Mouse (Mus musculus): Measurements from ENCODE around the gene Cdc5l. TPM values are rescaled to one million over a fixed set of nuclear protein-coding genes. Genes with fewer than 3 reads are reported as not detected.
"Not testable (repeated sequence)": the region's sequence is repeated elsewhere in the genome, so short reads cannot be mapped to it uniquely, and the experiment has no call there.

Cdc5l gene
- 130 and 148 TPM in 2 replicates for total RNA-seq (2017)

DNA sequence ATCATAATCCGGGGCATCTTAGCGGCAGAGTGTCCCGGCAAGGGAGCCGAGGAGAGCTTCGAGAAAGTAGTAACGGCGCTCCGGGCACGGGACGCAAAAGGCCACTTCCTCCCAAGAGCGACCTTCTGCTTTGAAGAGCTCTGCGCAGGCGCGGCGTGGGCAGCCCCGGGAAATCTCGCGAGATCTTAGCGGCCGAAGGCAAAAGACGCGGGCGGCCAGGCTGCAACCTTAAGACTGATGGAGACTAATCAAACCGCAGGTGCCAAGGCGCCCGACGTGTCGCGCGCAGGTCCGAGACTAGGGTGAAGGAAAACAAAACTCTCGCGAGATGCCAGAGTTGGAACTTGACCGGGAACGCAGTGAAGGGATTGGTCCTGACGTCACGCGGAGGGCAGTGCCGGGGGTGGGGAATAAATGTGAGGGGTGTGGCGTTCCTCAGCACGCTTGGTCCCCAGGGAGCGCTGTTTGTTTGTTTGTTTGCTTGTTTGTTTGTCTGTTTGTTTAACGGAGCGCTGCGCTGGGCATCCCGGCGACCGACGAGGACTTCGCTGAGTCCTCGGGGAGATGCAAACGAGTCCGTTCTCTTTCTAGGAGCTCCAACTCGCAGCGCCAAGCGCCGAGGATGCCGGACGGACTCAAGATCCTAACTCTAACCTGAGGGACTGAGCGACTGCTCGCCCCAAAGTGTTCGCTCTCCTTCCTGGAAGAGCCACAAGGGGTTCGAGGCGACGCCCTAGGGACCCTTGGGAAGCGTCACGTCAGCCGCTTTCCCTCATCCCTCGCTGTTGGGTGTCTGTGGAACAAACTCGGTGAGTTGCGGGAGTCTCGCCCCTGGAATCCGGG lies at the start of gene Cdc5l:
TSS of gene Cdc5l (minus strand) at position 319 of the 843 bp plus-strand sequence.
- ATAC-seq (replicated peaks in 1 of 2; ENCODE audit: insufficient read depth in 1 of 2, low FRiP score in 2 of 2, low TSS enrichment in 1 of 2, low read depth in 1 of 2, poor library complexity in 2 of 2, severe bottlenecking in 2 of 2) = peak; percentile 95 to 99

DNA sequence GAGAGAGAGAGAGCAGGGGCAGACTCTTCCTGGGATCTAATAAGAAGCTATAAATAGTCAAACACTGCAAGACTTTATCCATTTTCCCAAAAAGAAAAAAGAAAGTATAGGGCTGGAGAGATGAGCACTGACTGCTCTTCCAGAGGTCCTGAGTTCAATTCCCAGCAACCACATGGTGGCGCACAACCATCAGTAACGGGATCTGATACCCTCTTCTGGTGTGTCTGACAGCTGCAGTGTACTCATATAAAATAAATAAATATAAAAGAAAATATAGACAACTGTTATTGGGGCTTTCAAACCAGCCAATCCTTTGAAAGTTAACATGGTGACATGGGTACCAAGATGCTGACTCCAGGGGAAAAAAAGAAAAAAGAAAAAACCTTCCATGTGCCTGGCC lies 46.9 kb upstream of the Cdc5l start:
- ATAC-seq (replicated peaks in 1 of 2; ENCODE audit: insufficient read depth in 1 of 2, low FRiP score in 2 of 2, low TSS enrichment in 1 of 2, low read depth in 1 of 2, poor library complexity in 2 of 2, severe bottlenecking in 2 of 2) = no peak

GRCm38 (mm10) chr17:45478234-45478825 lies 44.8 kb upstream of the Cdc5l start:
- peak; percentile 50 to 75; a peak in 3 of 4 replicates for ATAC-seq (replicated peaks in 1 of 2; ENCODE audit: insufficient read depth in 1 of 2, low FRiP score in 2 of 2, low TSS enrichment in 1 of 2, low read depth in 1 of 2, poor library complexity in 2 of 2, severe bottlenecking in 2 of 2)

DNA sequence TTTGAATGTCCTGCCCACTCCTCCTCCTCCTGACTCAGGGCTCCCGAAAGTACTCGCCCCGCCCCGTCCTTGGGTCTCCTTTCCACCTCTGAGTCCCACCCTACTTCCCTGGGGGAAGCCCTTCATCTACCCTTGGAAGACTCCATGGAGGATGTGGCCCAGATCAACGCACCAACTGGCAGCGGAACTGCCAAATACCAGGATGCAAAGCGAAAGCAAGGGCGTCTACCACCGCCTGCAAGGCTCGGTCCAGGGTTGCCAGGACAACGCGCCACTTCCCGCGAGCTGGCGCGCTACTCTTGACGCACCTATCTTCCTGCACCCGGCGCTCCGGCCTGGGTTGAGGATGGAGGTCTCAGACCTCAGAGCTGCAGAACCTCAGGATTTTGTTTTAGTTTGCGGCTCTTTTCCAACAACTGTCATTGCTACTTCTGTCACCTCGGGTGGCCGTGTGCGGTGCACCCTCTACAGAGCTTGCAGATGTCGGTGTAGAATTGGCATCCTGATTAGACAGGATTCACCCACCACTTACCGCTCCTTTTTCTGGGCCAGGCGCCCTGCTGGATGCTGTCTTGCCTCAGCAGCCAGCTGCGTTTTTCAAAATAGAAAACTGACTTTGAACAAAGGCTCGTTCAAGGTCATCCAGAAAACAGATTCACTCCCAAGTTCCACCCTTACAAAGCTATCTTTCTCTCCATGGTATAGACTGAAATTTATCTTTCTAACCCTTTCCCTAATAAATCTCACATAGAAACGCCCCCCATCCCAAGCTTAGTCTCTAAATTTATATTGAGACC lies 41.3 kb upstream of the Cdc5l start, which contains the start of gene Spats1:
TSS of gene Spats1 (minus strand) at position 747 of the 797 bp plus-strand sequence.
- peak; percentile 77 to 82 for ATAC-seq (replicated peaks in 1 of 2; ENCODE audit: insufficient read depth in 1 of 2, low FRiP score in 2 of 2, low TSS enrichment in 1 of 2, low read depth in 1 of 2, poor library complexity in 2 of 2, severe bottlenecking in 2 of 2)

GRCm38 (mm10) chr17:45474146-45474545 lies 40.6 kb upstream of the Cdc5l start:
- no peak for ATAC-seq (replicated peaks in 1 of 2; ENCODE audit: insufficient read depth in 1 of 2, low FRiP score in 2 of 2, low TSS enrichment in 1 of 2, low read depth in 1 of 2, poor library complexity in 2 of 2, severe bottlenecking in 2 of 2)

GRCm38 (mm10) chr17:45473667-45474066 lies 40.1 kb upstream of the Cdc5l start:
- ATAC-seq (replicated peaks in 1 of 2; ENCODE audit: insufficient read depth in 1 of 2, low FRiP score in 2 of 2, low TSS enrichment in 1 of 2, low read depth in 1 of 2, poor library complexity in 2 of 2, severe bottlenecking in 2 of 2) = no peak

- ATAC-seq (replicated peaks in 1 of 2; ENCODE audit: insufficient read depth in 1 of 2, low FRiP score in 2 of 2, low TSS enrichment in 1 of 2, low read depth in 1 of 2, poor library complexity in 2 of 2, severe bottlenecking in 2 of 2) = no peak
These were observed 37.2 kb upstream of the Cdc5l start for GRCm38 (mm10) chr17:45470726-45471125.

- no peak for ATAC-seq (replicated peaks in 1 of 2; ENCODE audit: insufficient read depth in 1 of 2, low FRiP score in 2 of 2, low TSS enrichment in 1 of 2, low read depth in 1 of 2, poor library complexity in 2 of 2, severe bottlenecking in 2 of 2)
These were observed 34.8 kb upstream of the Cdc5l start for GRCm38 (mm10) chr17:45468302-45468701.

GRCm38 (mm10) chr17:45466701-45467100 lies 33.2 kb upstream of the Cdc5l start:
- no peak for ATAC-seq (replicated peaks in 1 of 2; ENCODE audit: insufficient read depth in 1 of 2, low FRiP score in 2 of 2, low TSS enrichment in 1 of 2, low read depth in 1 of 2, poor library complexity in 2 of 2, severe bottlenecking in 2 of 2)

DNA sequence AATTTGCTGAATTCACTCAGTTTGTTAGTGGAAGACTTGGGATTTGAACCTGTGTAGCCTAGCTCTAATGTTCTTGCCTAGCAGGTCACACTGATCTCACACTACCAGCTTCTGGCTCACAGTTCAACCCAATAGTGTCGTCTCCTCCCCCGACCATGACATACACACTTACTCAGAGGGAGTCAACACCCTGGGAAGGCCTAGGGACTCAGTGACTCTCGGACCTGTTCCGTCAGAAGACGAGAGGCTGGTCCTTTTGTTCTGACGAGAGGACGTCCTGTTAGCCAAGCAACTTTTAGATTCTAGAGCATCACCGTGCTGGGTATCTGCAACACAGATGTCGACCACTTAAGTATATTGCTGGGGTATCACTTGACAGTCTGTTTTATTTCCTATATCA lies 30.7 kb upstream of the Cdc5l start:
- no peak for ATAC-seq (replicated peaks in 1 of 2; ENCODE audit: insufficient read depth in 1 of 2, low FRiP score in 2 of 2, low TSS enrichment in 1 of 2, low read depth in 1 of 2, poor library complexity in 2 of 2, severe bottlenecking in 2 of 2)

- ATAC-seq (replicated peaks in 1 of 2; ENCODE audit: insufficient read depth in 1 of 2, low FRiP score in 2 of 2, low TSS enrichment in 1 of 2, low read depth in 1 of 2, poor library complexity in 2 of 2, severe bottlenecking in 2 of 2) = no peak
These were observed 29.0 kb upstream of the Cdc5l start for GRCm38 (mm10) chr17:45462506-45462905.

- ATAC-seq (replicated peaks in 1 of 2; ENCODE audit: insufficient read depth in 1 of 2, low FRiP score in 2 of 2, low TSS enrichment in 1 of 2, low read depth in 1 of 2, poor library complexity in 2 of 2, severe bottlenecking in 2 of 2) = no peak
These were observed 25.5 kb upstream of the Cdc5l start for GRCm38 (mm10) chr17:45459062-45459461.

DNA sequence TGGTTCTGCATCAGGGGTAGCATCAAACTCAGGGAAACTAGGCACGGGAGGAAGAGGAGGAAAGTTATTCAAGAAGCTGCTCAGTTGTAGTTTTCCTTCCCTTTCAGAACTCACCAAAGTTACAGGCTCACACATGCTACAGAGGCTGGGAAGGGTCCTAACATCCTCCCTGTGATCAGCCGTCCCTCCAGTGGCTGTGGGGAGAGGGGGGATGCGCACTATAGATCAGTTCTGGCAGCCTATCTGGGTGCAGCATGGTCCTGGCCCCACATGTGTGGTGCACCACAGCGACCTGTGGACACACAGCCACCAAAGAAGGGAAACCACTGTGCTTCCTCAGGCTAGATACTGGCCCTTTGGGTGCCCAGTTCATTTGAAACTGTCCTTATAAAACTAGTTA lies 25.0 kb upstream of the Cdc5l start:
- ATAC-seq (replicated peaks in 1 of 2; ENCODE audit: insufficient read depth in 1 of 2, low FRiP score in 2 of 2, low TSS enrichment in 1 of 2, low read depth in 1 of 2, poor library complexity in 2 of 2, severe bottlenecking in 2 of 2) = no peak

GRCm38 (mm10) chr17:45457487-45457886 lies 23.9 kb upstream of the Cdc5l start:
- no peak for ATAC-seq (replicated peaks in 1 of 2; ENCODE audit: insufficient read depth in 1 of 2, low FRiP score in 2 of 2, low TSS enrichment in 1 of 2, low read depth in 1 of 2, poor library complexity in 2 of 2, severe bottlenecking in 2 of 2)

GRCm38 (mm10) chr17:45456260-45457152 lies 23.0 kb upstream of the Cdc5l start:
- ATAC-seq (replicated peaks in 1 of 2; ENCODE audit: insufficient read depth in 1 of 2, low FRiP score in 2 of 2, low TSS enrichment in 1 of 2, low read depth in 1 of 2, poor library complexity in 2 of 2, severe bottlenecking in 2 of 2) = no peak

DNA sequence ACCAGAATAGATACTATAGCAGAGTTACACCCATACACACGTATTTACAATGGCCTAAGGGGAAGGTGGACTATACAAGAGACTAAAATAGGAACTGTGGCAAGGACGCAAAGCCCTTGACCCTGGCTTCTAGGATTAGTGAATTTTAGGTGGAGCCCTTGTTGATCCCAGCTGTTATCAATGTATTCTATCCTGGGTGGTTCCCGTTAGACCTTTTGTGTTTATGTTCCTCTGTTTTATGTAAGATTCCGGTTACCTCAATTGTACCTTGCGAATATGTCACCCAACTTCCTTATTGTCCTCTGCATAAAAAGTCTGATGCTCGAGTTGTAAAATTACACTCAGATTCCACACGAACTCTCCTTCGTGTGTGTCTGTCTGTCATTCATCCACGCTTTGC lies 22.2 kb upstream of the Cdc5l start:
- not testable (repeated sequence) for ATAC-seq (replicated peaks in 1 of 2; ENCODE audit: insufficient read depth in 1 of 2, low FRiP score in 2 of 2, low TSS enrichment in 1 of 2, low read depth in 1 of 2, poor library complexity in 2 of 2, severe bottlenecking in 2 of 2)

- no peak for ATAC-seq (replicated peaks in 1 of 2; ENCODE audit: insufficient read depth in 1 of 2, low FRiP score in 2 of 2, low TSS enrichment in 1 of 2, low read depth in 1 of 2, poor library complexity in 2 of 2, severe bottlenecking in 2 of 2)
These were observed 21.3 kb upstream of the Cdc5l start for GRCm38 (mm10) chr17:45454794-45455193.

Data from hematopoietic stem cell, adult 5-6 weeks (primary cell).